Mouse (Mus musculus) liver, embryonic 14.5 days (tissue): ENCODE measurements at regions not wholly inside any gene's neighbourhood (a gene's known extent, or its start where the extent isn't known, plus 50 kb on each side); places are given as distances from the start of the nearest gene placed in this dataset.

Source experiments
- ATAC-seq: fragments of 200-750 bp; cut with Nextera tagmentation; 2 replicates; pipeline ENCODE4 v1.8.0; 2017; ENCODE audit warnings: moderate number of reproducible peaks, mild to moderate bottlenecking, moderate library complexity; ENCODE audit not compliant: insufficient read depth
- DNase-seq, 3 experiments: peaks; one replicate each; pipeline ENCODE4 v3.0.0-alpha.2; 2012 to 2013; ENCODE audit warnings: low read depth in 3 of 3, low spot score in 3 of 3
- H3K27ac ChIP-seq: fragments of 300-500 bp; sonication (generic); 2 replicates; pipeline ENCODE4 v1.5.1; 2014; ENCODE audit warnings: moderate library complexity, mild to moderate bottlenecking, control low read depth, inconsistent platforms
- H3K27me3 ChIP-seq: fragments of 300-500 bp; sonication (generic); 2 replicates; pipeline ENCODE4 v1.6.1; 2014; ENCODE audit warnings: mild to moderate bottlenecking, low read length, moderate library complexity; ENCODE audit not compliant: control insufficient read depth, insufficient read depth
- H3K36me3 ChIP-seq: fragments of 300-500 bp; sonication (generic); replicated peaks from 2 replicates; pipeline ENCODE4 v1.6.1; 2014; ENCODE audit warnings: low read depth; ENCODE audit not compliant: control insufficient read depth, insufficient read depth
- H3K4me1 ChIP-seq, 2 experiments: fragments of 200-500 bp in 1 of 2; fragments of 300-500 bp in 1 of 2; sonication (generic) in 1 of 2; replicated peaks; 2 replicates each; pipeline ENCODE4 v1.6.1; 2012 to 2014; ENCODE audit warnings: antibody characterized with exemption in 1 of 2, inconsistent platforms in 1 of 2, low read length in 1 of 2; ENCODE audit not compliant: control insufficient read depth in 2 of 2, insufficient read depth in 2 of 2
- H3K4me2 ChIP-seq: fragments of 300-500 bp; sonication (generic); 2 replicates; pipeline ENCODE4 v1.6.1; 2014; ENCODE audit warnings: low read depth, mild to moderate bottlenecking, control low read depth, moderate library complexity
- H3K4me3 ChIP-seq, 2 experiments: fragments of 200-500 bp in 1 of 2; fragments of 300-500 bp in 1 of 2; sonication (generic) in 1 of 2; 2 replicates each; pipeline ENCODE4 v1.5.1; 2012 to 2014; ENCODE audit warnings: low read depth in 2 of 2, low read length in 2 of 2, mild to moderate bottlenecking in 2 of 2, control low read depth in 1 of 2, inconsistent platforms in 1 of 2, moderate library complexity in 1 of 2; ENCODE audit not compliant: insufficient read depth in 1 of 2
- H3K9ac ChIP-seq: fragments of 300-500 bp; sonication (generic); replicated peaks from 2 replicates; pipeline ENCODE4 v1.6.1; 2014; ENCODE audit warnings: mild to moderate bottlenecking, control low read depth, moderate library complexity
- H3K9me3 ChIP-seq: fragments of 300-500 bp; sonication (generic); 2 replicates; pipeline ENCODE4 v1.6.1; 2016; ENCODE audit warnings: low read length, mixed read lengths; ENCODE audit not compliant: control insufficient read depth
- CTCF ChIP-seq: IDR thresholded peaks from 2 replicates; pipeline ENCODE4 v1.5.1; 2016; ENCODE audit warnings: antibody characterized with exemption, low read depth, control low read depth
- EP300 ChIP-seq: IDR thresholded peaks from 2 replicates; pipeline ENCODE4 v1.6.1; 2016; ENCODE audit warnings: antibody characterized with exemption, low read depth
- WGBS: fragments of 180-500 bp; shearing (Covaris S2); extraction: QIAGEN DNeasy Blood & Tissue Kit; methylation state at CpG from one replicate; pipeline ENCODE4 v1.1.7; 2014; ENCODE audit not compliant: insufficient replicate concordance; 5-methylcytosine and 5-hydroxymethylcytosine counted together

DNA sequence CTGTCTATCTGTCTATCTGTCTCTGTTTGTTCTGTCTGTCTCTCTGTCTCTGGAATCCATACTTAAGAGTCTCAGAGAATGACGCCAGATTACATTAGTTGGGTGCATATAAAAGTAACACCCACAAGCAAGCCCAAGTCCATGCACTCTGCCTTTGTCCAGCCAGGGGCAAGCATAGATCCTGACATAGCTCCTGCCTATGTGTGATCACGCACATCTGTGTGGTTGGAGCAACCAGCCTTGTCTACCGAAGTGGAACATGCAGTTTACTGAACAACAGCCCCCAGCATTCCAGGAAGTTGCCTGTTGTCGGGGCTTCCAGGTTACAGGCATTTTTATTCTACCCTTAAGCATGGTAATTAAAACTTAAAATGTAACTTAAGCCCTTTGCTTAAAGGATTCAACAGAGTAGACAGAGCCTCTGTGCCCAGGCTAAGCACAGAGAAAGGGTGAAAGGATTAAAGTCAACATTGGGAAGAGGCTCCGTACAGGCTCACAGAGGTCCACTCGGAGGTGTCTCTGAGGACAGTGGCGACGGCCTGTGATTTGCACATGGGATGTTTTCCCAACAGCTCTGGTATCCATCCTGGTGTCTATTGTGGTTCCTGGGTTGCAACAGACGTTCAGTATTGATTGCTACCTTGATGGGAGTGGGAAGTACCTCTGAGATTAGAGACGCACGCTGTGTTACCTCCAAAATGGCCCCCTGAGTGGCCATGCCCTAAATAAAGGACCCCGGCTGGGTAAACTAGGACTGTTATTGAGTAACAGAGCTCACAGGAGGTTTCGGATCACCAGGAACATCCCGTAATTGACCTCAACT, 363.6 kb downstream of the Ajap1 start:
- Histone ChIP-seq H3K4me1 (no peaks in the 10 kb centered on the region), H3K9me3 (no peaks in the 10 kb centered on the region), H3K4me2 (no peak overlapping the region), H3K4me3 (no peak overlapping the region), H3K9ac (no peak overlapping the region), H3K27ac (no peak overlapping the region), H3K36me3 (no peaks in the 10 kb centered on the region), H3K27me3 (no peaks in the 10 kb centered on the region)
- DNase-seq (no peak), ATAC-seq (no peak)
- TF ChIP-seq CTCF (no peak), EP300 (no peak)
- WGBS = 59% methylated on average over 14 of the region's 14 CpGs

GRCm38 (mm10) chr4:153114998-153115397, 367.6 kb downstream of the Ajap1 start:
- Histone ChIP-seq H3K27ac (no peak overlapping the region), H3K36me3 (no peaks in the 10 kb centered on the region), H3K27me3 (no peaks in the 10 kb centered on the region), H3K9ac (no peak overlapping the region), H3K4me2 (no peak overlapping the region), H3K4me1 (no peaks in the 10 kb centered on the region), H3K9me3 (no peaks in the 10 kb centered on the region; the same call in 1 of the 2 replicates), H3K4me3 (no peak overlapping the region)
- TF ChIP-seq EP300 (no peak), CTCF (no peak)
- no peak for DNase-seq
- 52% methylated on average over 7 of the region's 7 CpGs for WGBS
- no peak for ATAC-seq

DNA sequence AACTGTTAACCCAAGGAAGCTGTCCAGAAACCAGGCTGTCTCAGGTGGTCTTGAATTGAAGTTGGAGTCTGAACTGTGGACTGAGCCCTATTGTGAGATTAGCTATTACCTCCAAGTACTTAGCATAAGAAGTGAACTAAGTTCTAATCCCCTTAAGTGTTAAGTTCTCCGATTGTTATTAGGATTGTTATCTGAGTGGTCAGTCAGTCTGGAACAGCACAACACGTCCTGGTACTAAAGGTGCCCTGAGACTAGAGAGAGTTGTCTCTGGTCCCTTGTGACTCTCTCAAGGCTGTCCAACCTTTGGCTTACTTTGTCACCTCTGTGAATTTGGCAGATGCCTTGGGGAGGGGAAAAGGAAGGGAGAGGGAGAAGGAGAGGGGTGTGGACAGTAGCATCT, 369.0 kb downstream of the Ajap1 start:
- 53% methylated on average over 2 of the region's 2 CpGs for WGBS
- no peak overlapping the region for H3K4me3 ChIP-seq
- H3K9me3 ChIP-seq = no peaks in the 10 kb centered on the region; the same call in 1 of the 2 replicates
- H3K27me3 ChIP-seq = no peaks in the 10 kb centered on the region
- TF ChIP-seq EP300 (no peak), CTCF (no peak)
- H3K27ac ChIP-seq = no peak overlapping the region
- no peak for DNase-seq
- no peak overlapping the region for H3K9ac ChIP-seq
- no peaks in the 10 kb centered on the region for H3K36me3 ChIP-seq
- no peaks in the 10 kb centered on the region for H3K4me1 ChIP-seq
- no peak overlapping the region for H3K4me2 ChIP-seq
- ATAC-seq = no peak

GRCm38 (mm10) chr4:153110291-153110746, 372.3 kb downstream of the Ajap1 start:
- H3K4me1 ChIP-seq = no peaks in the 10 kb centered on the region
- no peaks in the 10 kb centered on the region for H3K27me3 ChIP-seq
- H3K4me2 ChIP-seq = no peak overlapping the region
- H3K4me3 ChIP-seq = no peak overlapping the region
- no peaks in the 10 kb centered on the region; the same call in 1 of the 2 replicates for H3K9me3 ChIP-seq
- ATAC-seq (no peak), DNase-seq (no peak)
- no peaks in the 10 kb centered on the region for H3K36me3 ChIP-seq
- WGBS = 34% methylated on average over 16 of the region's 16 CpGs
- no peak overlapping the region for H3K27ac ChIP-seq
- TF ChIP-seq CTCF (no peak), EP300 (no peak)
- no peak overlapping the region for H3K9ac ChIP-seq

- WGBS = 63% methylated on average over 12 of the region's 12 CpGs
- H3K4me3 ChIP-seq = no peak overlapping the region
- H3K27ac ChIP-seq = no peak overlapping the region
- ATAC-seq (no peak), DNase-seq (no peak)
- TF ChIP-seq CTCF (no peak), EP300 (no peak)
- H3K9ac ChIP-seq = no peak overlapping the region
- no peak overlapping the region for H3K4me2 ChIP-seq
- no peaks in the 10 kb centered on the region; the same call in 1 of the 2 replicates for H3K9me3 ChIP-seq
- H3K4me1 ChIP-seq = no peaks in the 10 kb centered on the region
- H3K27me3 ChIP-seq = no peaks in the 10 kb centered on the region
- H3K36me3 ChIP-seq = no peaks in the 10 kb centered on the region
These were observed 384.0 kb downstream of the Ajap1 start for GRCm38 (mm10) chr4:153098591-153098990.
